Mouse (Mus musculus): ENCODE results near the gene Fsip1.

DNA sequence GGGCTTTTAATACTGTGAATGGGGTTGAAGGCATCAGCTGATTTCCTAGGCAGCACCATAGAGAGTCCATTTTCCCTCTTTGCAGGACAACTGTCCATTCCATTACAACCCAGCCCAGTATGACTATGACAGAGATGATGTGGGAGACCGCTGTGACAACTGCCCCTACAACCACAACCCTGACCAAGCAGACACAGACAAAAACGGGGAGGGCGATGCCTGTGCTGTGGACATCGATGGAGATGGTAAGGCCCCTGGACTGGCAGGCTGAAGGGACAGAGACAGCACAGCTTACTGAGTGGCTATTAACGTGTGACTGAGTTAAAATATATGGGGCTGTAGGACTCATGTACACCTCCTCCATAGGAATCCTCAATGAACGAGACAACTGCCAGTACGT, 136.0 kb downstream of the Fsip1 start:
- no peak for TF ChIP-seq CTCF (IDR thresholded peaks at IDR 0.05; ENCODE audit: low read depth)
- TF ChIP-seq EP300 (IDR thresholded peaks at IDR 0.05; ENCODE audit: low read depth), result no peak

All from liver, embryonic 14.5 days (tissue).